Mouse (Mus musculus) forebrain, embryonic 10.5 days (tissue): ENCODE measurements around the gene Otp. TPM values are rescaled to one million over a fixed set of nuclear protein-coding genes. Genes with fewer than 3 reads are reported as not detected.

ENCODE experiments used
- DNase-seq: peaks from one replicate; pipeline ENCODE4 v3.0.0-alpha.2; 2017; ENCODE audit warnings: low spot score; ENCODE audit errors: extremely low spot score
- H3K27ac ChIP-seq: fragments of 300-500 bp; sonication (generic); 2 replicates; pipeline ENCODE4 v1.5.1; 2016; ENCODE audit warnings: mild to moderate bottlenecking
- H3K27me3 ChIP-seq: fragments of 300-500 bp; sonication (generic); 2 replicates; pipeline ENCODE4 v1.6.1; 2016; ENCODE audit warnings: mild to moderate bottlenecking; ENCODE audit not compliant: poor library complexity, severe bottlenecking
- H3K36me3 ChIP-seq: fragments of 300-500 bp; sonication (generic); replicated peaks from 2 replicates; pipeline ENCODE4 v1.6.1; 2016; ENCODE audit warnings: mild to moderate bottlenecking, moderate library complexity
- H3K4me1 ChIP-seq: fragments of 300-500 bp; sonication (generic); 2 replicates; pipeline ENCODE4 v1.6.1; 2016
- H3K4me3 ChIP-seq: fragments of 300-500 bp; sonication (generic); 2 replicates; pipeline ENCODE4 v1.5.1; 2016; ENCODE audit warnings: mild to moderate bottlenecking, moderate library complexity
- H3K9me3 ChIP-seq: fragments of 300-500 bp; sonication (generic); 2 replicates; pipeline ENCODE4 v1.6.1; 2016; ENCODE audit warnings: mild to moderate bottlenecking, moderate library complexity
- WGBS: fragments of 180-500 bp; shearing (Covaris S2); methylation state at CpG from one replicate; pipeline ENCODE4 v1.1.7; 2016; 5-methylcytosine and 5-hydroxymethylcytosine counted together
- polyA plus RNA-seq: library from polyadenylated mRNA; unstranded; fragments of >200 nt; fragmentation: Nextera tagmentation; extraction: Ambion mirVana; gene quantifications from 2 replicates; pipeline ENCODE4 v1.2.1, GENCODE M21; 2016

Otp gene
- polyA plus RNA-seq = 0.55 and 1.6 TPM in 2 replicates

- Histone ChIP-seq H3K4me1 (peaks cover 30% of the 10 kb centered on the region), H3K4me3 (peak within 1 kb of the TSS; percentile 23), H3K27me3 (peaks cover 100% of the 10 kb centered on the region), H3K9me3 (no peaks in the 10 kb centered on the region), H3K27ac (no peak within 1 kb of the TSS), H3K36me3 (no peaks in the 10 kb centered on the region)
- DNase-seq = peak; percentile 76
- WGBS = 0% methylated on average over 27 of the region's 30 CpGs
Measured at GRCm38 (mm10) chr13:94875396-94875880, at the start of gene Otp. Gene Otp (plus strand): TSS chr13:94875602.

- DNase-seq = no peak
- no peak overlapping the region for H3K27ac ChIP-seq
- H3K4me3 ChIP-seq = no peak overlapping the region
- peaks cover 33% of the 10 kb centered on the region for H3K4me1 ChIP-seq
- H3K9me3 ChIP-seq = no peaks in the 10 kb centered on the region
- H3K36me3 ChIP-seq = peaks cover 13% of the 10 kb centered on the region
- H3K27me3 ChIP-seq = no peaks in the 10 kb centered on the region
- 93% methylated on average over 5 of the region's 5 CpGs for WGBS
Measured at GRCm38 (mm10) chr13:94826389-94826788, 49.0 kb upstream of the Otp start.

GRCm38 (mm10) chr13:94826986-94827385 is 48.4 kb upstream of the Otp start:
- peaks cover 16% of the 10 kb centered on the region for H3K36me3 ChIP-seq
- no peak overlapping the region for H3K4me3 ChIP-seq
- H3K4me1 ChIP-seq = peaks cover 27% of the 10 kb centered on the region
- DNase-seq = no peak
- no peaks in the 10 kb centered on the region for H3K9me3 ChIP-seq
- no peak overlapping the region for H3K27ac ChIP-seq
- no peaks in the 10 kb centered on the region for H3K27me3 ChIP-seq
- 92% methylated on average over 2 of the region's 2 CpGs for WGBS

GRCm38 (mm10) chr13:94827847-94828246 is 47.6 kb upstream of the Otp start:
- Histone ChIP-seq H3K36me3 (peaks cover 23% of the 10 kb centered on the region), H3K9me3 (no peaks in the 10 kb centered on the region), H3K4me1 (peaks cover 25% of the 10 kb centered on the region), H3K27ac (no peak overlapping the region), H3K4me3 (no peak overlapping the region), H3K27me3 (no peaks in the 10 kb centered on the region)
- DNase-seq = no peak
- WGBS = 37% methylated on average over 2 of the region's 2 CpGs

DNA sequence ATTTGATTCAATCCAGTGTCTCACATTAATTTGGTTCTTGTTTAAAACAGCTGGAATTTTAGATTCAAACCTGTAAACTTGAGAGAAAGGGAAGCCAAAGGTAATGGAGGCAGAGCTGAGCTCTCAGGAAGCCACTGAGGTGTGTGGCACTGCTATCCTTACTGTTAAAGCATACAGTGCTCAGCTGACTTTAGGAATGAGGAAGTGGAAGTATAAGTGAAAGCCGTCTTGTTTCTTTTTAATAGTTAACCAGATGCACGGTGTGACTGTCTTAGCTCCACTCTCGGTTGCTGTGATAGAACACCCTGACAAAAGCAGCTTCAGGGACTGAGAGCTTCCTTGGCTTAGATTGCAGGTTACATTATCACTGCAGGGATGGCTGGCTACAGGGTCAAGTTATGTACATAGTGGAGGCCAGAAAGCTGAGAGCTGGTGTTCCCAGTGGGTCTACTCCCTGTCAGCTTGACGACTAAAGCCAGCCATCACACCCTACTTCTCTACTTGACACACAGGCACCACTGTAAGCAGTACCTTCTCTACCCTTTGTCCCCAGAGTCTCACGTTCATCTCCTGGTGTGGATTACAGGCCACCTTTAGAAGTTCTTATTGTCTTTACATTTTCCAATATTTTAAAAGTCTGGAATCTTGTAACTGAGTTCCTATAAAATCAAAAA is 37.2 kb upstream of the Otp start:
- Histone ChIP-seq H3K36me3 (peaks cover 65% of the 10 kb centered on the region), H3K4me1 (peaks cover 4% of the 10 kb centered on the region; the same call in 1 of the 2 replicates), H3K9me3 (no peaks in the 10 kb centered on the region), H3K27me3 (no peaks in the 10 kb centered on the region), H3K27ac (no peak overlapping the region), H3K4me3 (no peak overlapping the region)
- WGBS = 87% methylated on average over 5 of the region's 5 CpGs
- no peak for DNase-seq

DNA sequence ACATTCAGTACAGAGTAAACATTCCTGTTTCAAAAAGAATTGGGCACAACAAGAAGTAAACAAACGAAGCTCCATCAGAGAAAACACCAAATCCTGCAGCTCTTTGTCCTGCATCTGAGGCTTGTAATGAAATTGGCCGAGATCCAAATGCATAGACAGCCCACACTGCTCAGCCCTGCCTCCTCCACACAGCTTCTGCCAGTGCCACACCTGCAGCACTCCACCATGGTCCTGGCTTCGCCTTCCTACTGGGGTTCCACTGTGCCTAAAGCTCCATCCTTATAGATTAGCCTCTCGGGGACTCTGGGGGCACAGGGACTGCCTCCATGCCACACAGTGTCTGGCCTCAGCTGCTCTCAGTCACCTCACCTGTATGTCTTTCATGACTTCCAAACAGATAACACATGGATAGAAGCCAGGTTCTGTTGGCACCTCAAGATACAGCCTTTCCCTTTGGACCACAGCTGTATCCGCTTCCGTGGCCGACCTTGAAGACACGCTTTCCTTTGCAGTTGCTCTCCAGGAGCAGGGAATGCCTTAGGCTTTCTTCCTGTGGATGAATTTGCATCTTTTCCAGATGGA is 36.6 kb upstream of the Otp start:
- Histone ChIP-seq H3K4me1 (peaks cover 4% of the 10 kb centered on the region; the same call in 1 of the 2 replicates), H3K36me3 (peaks cover 65% of the 10 kb centered on the region), H3K9me3 (no peaks in the 10 kb centered on the region), H3K27ac (no peak overlapping the region), H3K27me3 (no peaks in the 10 kb centered on the region), H3K4me3 (no peak overlapping the region)
- WGBS = 92% methylated on average over 8 of the region's 8 CpGs
- DNase-seq = no peak

GRCm38 (mm10) chr13:94843236-94843635 is 32.2 kb upstream of the Otp start:
- H3K4me1 ChIP-seq = no peaks in the 10 kb centered on the region
- WGBS = 73% methylated on average over 5 of the region's 5 CpGs
- peaks cover 3% of the 10 kb centered on the region; the same call in 1 of the 2 replicates for H3K27me3 ChIP-seq
- H3K4me3 ChIP-seq = no peak overlapping the region
- no peak overlapping the region for H3K27ac ChIP-seq
- DNase-seq = no peak
- H3K36me3 ChIP-seq = peaks cover 44% of the 10 kb centered on the region
- no peaks in the 10 kb centered on the region for H3K9me3 ChIP-seq

DNA sequence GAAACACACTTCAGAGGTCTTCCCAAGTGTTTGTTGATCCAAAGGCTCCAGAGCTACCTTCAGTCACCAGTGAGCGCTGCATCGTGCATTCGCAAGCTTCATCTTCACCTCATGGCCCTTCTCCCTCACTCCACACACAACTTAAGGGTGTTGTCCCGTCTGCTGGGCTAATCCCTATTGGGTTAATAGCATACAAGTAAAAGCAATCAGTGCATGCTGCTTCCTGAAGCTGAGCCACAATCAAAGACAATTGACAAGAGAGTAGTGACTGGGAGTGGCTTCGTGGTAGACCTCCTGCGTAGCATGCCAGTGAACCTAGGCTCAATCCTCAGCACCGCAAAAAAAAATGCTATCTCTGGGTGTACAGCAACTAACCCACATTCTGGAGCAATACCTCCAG is 27.5 kb upstream of the Otp start:
- no peak for DNase-seq
- no peak overlapping the region for H3K27ac ChIP-seq
- no peaks in the 10 kb centered on the region for H3K4me1 ChIP-seq
- peaks cover 16% of the 10 kb centered on the region for H3K36me3 ChIP-seq
- H3K9me3 ChIP-seq = no peaks in the 10 kb centered on the region
- 74% methylated on average over 7 of the region's 7 CpGs for WGBS
- H3K27me3 ChIP-seq = peaks cover 13% of the 10 kb centered on the region
- no peak overlapping the region for H3K4me3 ChIP-seq

GRCm38 (mm10) chr13:94849351-94849750 is 26.1 kb upstream of the Otp start:
- Histone ChIP-seq H3K36me3 (peaks cover 1% of the 10 kb centered on the region), H3K4me3 (no peak overlapping the region), H3K27ac (no peak overlapping the region), H3K27me3 (peaks cover 24% of the 10 kb centered on the region), H3K4me1 (no peaks in the 10 kb centered on the region), H3K9me3 (no peaks in the 10 kb centered on the region)
- WGBS = 83% methylated on average over 13 of the region's 13 CpGs
- DNase-seq = no peak

- peaks cover 12% of the 10 kb centered on the region; the same call in 1 of the 2 replicates for H3K4me1 ChIP-seq
- 57% methylated on average over 8 of the region's 8 CpGs for whole genome bisulfite sequencing
- H3K27ac ChIP-seq = no peak overlapping the region
- H3K36me3 ChIP-seq = no peaks in the 10 kb centered on the region
- no peak overlapping the region for H3K4me3 ChIP-seq
- no peaks in the 10 kb centered on the region for H3K9me3 ChIP-seq
- peaks cover 91% of the 10 kb centered on the region for H3K27me3 ChIP-seq
- no peak for DNase-seq
Measured at GRCm38 (mm10) chr13:94858016-94858575, 17.3 kb upstream of the Otp start.

GRCm38 (mm10) chr13:94859256-94859655 is 16.1 kb upstream of the Otp start:
- Histone ChIP-seq H3K4me3 (no peak overlapping the region), H3K4me1 (peaks cover 12% of the 10 kb centered on the region; the same call in 1 of the 2 replicates), H3K9me3 (no peaks in the 10 kb centered on the region), H3K27ac (no peak overlapping the region), H3K36me3 (no peaks in the 10 kb centered on the region), H3K27me3 (peaks cover 93% of the 10 kb centered on the region)
- 90% methylated on average over 8 of the region's 8 CpGs for WGBS
- no peak for DNase-seq

GRCm38 (mm10) chr13:94862491-94863230 is 12.7 kb upstream of the Otp start:
- no peaks in the 10 kb centered on the region for H3K9me3 ChIP-seq
- H3K36me3 ChIP-seq = no peaks in the 10 kb centered on the region
- no peak overlapping the region for H3K4me3 ChIP-seq
- H3K27me3 ChIP-seq = peaks cover 98% of the 10 kb centered on the region
- H3K27ac ChIP-seq = no peak overlapping the region
- no peak for DNase-seq
- H3K4me1 ChIP-seq = peaks cover 16% of the 10 kb centered on the region
- 74% methylated on average over 5 of the region's 5 CpGs for WGBS
